Mouse (Mus musculus) lung, postnatal 0 days (tissue): ENCODE results near the gene Vdac1. TPM values are rescaled to one million over a fixed set of nuclear protein-coding genes. Genes with fewer than 3 reads are reported as not detected.

ENCODE experiments used
- ATAC-seq: fragments of 200-750 bp; cut with Nextera tagmentation; 2 replicates; pipeline ENCODE4 v1.8.0; 2017; ENCODE audit warnings: moderate library complexity
- DNase-seq: peaks from one replicate; pipeline ENCODE4 v3.0.0-alpha.2; 2016; ENCODE audit warnings: low spot score
- H3K27ac ChIP-seq: fragments of 300-500 bp; sonication (generic); 2 replicates; pipeline ENCODE4 v1.5.1; 2014; ENCODE audit warnings: antibody characterized with exemption, mild to moderate bottlenecking, low read length, mixed read lengths
- H3K27me3 ChIP-seq: fragments of 300-500 bp; sonication (generic); replicated peaks from 2 replicates; pipeline ENCODE4 v1.6.1; 2014; ENCODE audit warnings: low read length, mixed read lengths; ENCODE audit not compliant: insufficient read depth
- H3K36me3 ChIP-seq: fragments of 300-500 bp; sonication (generic); 2 replicates; pipeline ENCODE4 v1.6.1; 2014; ENCODE audit warnings: low read length, mixed read lengths; ENCODE audit not compliant: insufficient read depth
- H3K4me1 ChIP-seq: fragments of 300-500 bp; sonication (generic); 2 replicates; pipeline ENCODE4 v1.6.1; 2014; ENCODE audit warnings: antibody characterized with exemption, low read depth, low read length, mixed read lengths; ENCODE audit not compliant: insufficient read depth
- H3K4me2 ChIP-seq: fragments of 300-500 bp; sonication (generic); replicated peaks from 2 replicates; pipeline ENCODE4 v1.6.1; 2014; ENCODE audit warnings: low read depth, mild to moderate bottlenecking, low read length, moderate library complexity, mixed read lengths
- H3K4me3 ChIP-seq: fragments of 300-500 bp; sonication (generic); 2 replicates; pipeline ENCODE4 v1.5.1; 2014; ENCODE audit warnings: low read depth, low read length
- H3K9ac ChIP-seq: fragments of 300-500 bp; sonication (generic); replicated peaks from 2 replicates; pipeline ENCODE4 v1.6.1; 2014; ENCODE audit warnings: low read depth, mild to moderate bottlenecking
- H3K9me3 ChIP-seq: fragments of 300-500 bp; sonication (generic); 2 replicates; pipeline ENCODE4 v1.6.1; 2016; ENCODE audit warnings: low read length, mixed read lengths
- CTCF ChIP-seq: IDR thresholded peaks from 2 replicates; pipeline ENCODE4 v1.5.1; 2016; ENCODE audit warnings: antibody characterized with exemption, mild to moderate bottlenecking
- EP300 ChIP-seq: IDR thresholded peaks from 2 replicates; pipeline ENCODE4 v1.6.1; 2016; ENCODE audit warnings: antibody characterized with exemption, mild to moderate bottlenecking, control low read depth
- WGBS: fragments of 180-500 bp; shearing (Covaris S2); extraction: QIAGEN DNeasy Blood & Tissue Kit; methylation state at CpG from one replicate; pipeline ENCODE4 v1.1.7; 2014; 5-methylcytosine and 5-hydroxymethylcytosine counted together
- polyA plus RNA-seq: library from polyadenylated mRNA; unstranded; fragments of >200 nt; fragmentation: Nextera tagmentation; extraction: Ambion mirVana; gene quantifications from 2 replicates; pipeline ENCODE4 v1.2.1, GENCODE M21; 2015

The Vdac1 gene
- polyA plus RNA-seq, 1 experiment from 2014 or later = 127 TPM

GRCm38 (mm10) chr11:52401476-52401875 lies 40.8 kb downstream of the Vdac1 start:
- Histone ChIP-seq H3K36me3 (peaks cover 4% of the 10 kb centered on the region; the same call in 1 of the 2 replicates), H3K4me2 (no peak overlapping the region), H3K27ac (no peak overlapping the region), H3K9me3 (no peaks in the 10 kb centered on the region), H3K27me3 (no peaks in the 10 kb centered on the region), H3K9ac (no peak overlapping the region), H3K4me1 (no peaks in the 10 kb centered on the region), H3K4me3 (no peak overlapping the region)
- peak; percentile 25 for DNase-seq
- no peak for ATAC-seq
- TF ChIP-seq CTCF (no peak), EP300 (no peak)
- 61% methylated on average over 2 of the region's 2 CpGs for WGBS

- no peaks in the 10 kb centered on the region for H3K27me3 ChIP-seq
- ATAC-seq = no peak
- H3K27ac ChIP-seq = no peak overlapping the region
These were observed 41.9 kb downstream of the Vdac1 start for GRCm38 (mm10) chr11:52402566-52402965.

DNA sequence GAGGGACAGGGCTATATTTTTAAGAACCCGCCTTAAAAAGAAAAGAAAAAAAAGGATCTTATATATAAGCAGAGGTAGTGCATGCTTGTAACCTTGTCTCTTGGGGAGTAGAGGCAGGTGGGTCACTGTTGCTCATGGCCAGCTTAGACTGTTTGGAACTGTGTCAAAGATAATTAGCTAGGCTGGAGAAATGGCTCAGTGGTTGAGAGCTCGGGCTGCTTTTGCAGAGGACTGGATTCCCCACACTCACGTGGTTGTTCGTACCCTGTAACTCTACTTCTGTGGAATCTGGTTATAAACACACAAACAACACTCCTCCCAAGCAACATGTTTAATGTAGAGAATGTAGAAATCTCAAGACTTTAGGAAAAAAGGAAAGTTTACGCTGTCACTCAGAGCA lies 43.5 kb downstream of the Vdac1 start:
- 91% methylated on average over 5 of the region's 5 CpGs for WGBS
- TF ChIP-seq CTCF (no peak), EP300 (no peak)

More at GRCm38 (mm10) chr11:52402566-52402965, 41.9 kb downstream of the Vdac1 start:
- Histone ChIP-seq H3K36me3 (peaks cover 6% of the 10 kb centered on the region; the same call in 1 of the 2 replicates), H3K4me2 (no peak overlapping the region), H3K4me1 (no peaks in the 10 kb centered on the region), H3K9ac (no peak overlapping the region), H3K4me3 (no peak overlapping the region), H3K9me3 (no peaks in the 10 kb centered on the region)
- TF ChIP-seq CTCF (no peak), EP300 (no peak)
- DNase-seq = no peak
- 60% methylated on average over 1 of the region's 1 CpGs for WGBS

GRCm38 (mm10) chr11:52405196-52405688 lies 44.6 kb downstream of the Vdac1 start:
- DNase-seq (no peak), ATAC-seq (no peak)
- Histone ChIP-seq H3K27ac (no peak overlapping the region), H3K4me1 (no peaks in the 10 kb centered on the region), H3K9ac (no peak overlapping the region), H3K4me3 (no peak overlapping the region), H3K27me3 (no peaks in the 10 kb centered on the region), H3K36me3 (peaks cover 15% of the 10 kb centered on the region; the same call in 1 of the 2 replicates), H3K9me3 (no peaks in the 10 kb centered on the region), H3K4me2 (no peak overlapping the region)
- TF ChIP-seq EP300 = no peak
- no peak for TF ChIP-seq CTCF
- 81% methylated on average over 9 of the region's 9 CpGs for WGBS

More for the DNA sequence above, 43.5 kb downstream of the Vdac1 start:
- ATAC-seq (no peak), DNase-seq (no peak)
- H3K9ac ChIP-seq = no peak overlapping the region
- H3K36me3 ChIP-seq = peaks cover 15% of the 10 kb centered on the region; the same call in 1 of the 2 replicates
- no peak overlapping the region for H3K4me3 ChIP-seq
- no peaks in the 10 kb centered on the region for H3K9me3 ChIP-seq
- H3K27ac ChIP-seq = no peak overlapping the region
- H3K4me2 ChIP-seq = no peak overlapping the region
- H3K4me1 ChIP-seq = no peaks in the 10 kb centered on the region
- no peaks in the 10 kb centered on the region for H3K27me3 ChIP-seq

DNA sequence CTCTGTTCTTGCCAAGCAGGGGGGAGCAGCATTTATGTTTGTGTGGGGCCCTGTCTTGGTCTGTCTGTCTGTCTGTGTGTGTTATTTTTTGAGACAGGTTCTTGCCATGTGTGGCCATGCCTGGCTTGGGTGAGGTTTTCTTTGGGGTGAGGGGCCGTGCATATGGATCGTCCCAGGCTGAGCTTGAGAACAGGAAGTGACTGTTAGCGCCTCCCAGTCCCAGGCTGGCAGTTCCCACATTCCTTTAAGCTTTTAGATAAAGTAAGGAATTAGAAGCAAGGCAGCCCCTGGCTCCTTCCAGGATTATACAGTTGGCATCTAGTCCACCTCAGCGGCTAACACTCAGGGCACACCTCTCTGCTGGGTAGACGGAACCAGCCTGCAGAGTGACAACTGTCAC lies 48.7 kb downstream of the Vdac1 start:
- Histone ChIP-seq H3K9me3 (no peaks in the 10 kb centered on the region), H3K9ac (no peak overlapping the region), H3K27ac (no peak overlapping the region), H3K4me1 (no peaks in the 10 kb centered on the region), H3K4me2 (no peak overlapping the region), H3K4me3 (no peak overlapping the region), H3K27me3 (no peaks in the 10 kb centered on the region), H3K36me3 (peaks cover 11% of the 10 kb centered on the region; the same call in 1 of the 2 replicates)
- ATAC-seq (no peak), DNase-seq (no peak)
- TF ChIP-seq CTCF (no peak), EP300 (no peak)
- WGBS = 41% methylated on average over 5 of the region's 5 CpGs

DNA sequence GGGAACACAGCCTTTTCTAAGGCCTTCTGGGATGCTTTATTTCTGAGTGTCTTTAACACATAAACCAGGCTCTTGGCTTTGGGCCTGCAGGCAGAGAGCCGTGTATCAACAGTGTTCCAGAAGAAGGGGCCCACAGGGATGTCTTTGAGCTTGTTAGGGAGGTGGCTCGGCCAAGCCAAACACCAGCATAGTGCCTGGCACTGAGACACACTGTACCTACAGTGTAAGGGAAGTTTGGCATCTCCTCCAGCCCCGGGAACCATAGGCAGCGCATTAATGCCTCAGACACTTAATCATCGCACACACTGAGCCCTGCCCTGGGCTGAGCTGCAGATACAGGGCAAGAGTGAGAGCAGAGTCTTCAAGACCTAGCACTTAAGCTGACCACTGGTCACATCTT lies 57.7 kb downstream of the Vdac1 start:
- no peak overlapping the region for H3K4me3 ChIP-seq
- no peak overlapping the region for H3K4me2 ChIP-seq
- no peak overlapping the region for H3K27ac ChIP-seq
- H3K36me3 ChIP-seq = no peaks in the 10 kb centered on the region
- WGBS = 66% methylated on average over 5 of the region's 5 CpGs
- ATAC-seq (no peak), DNase-seq (no peak)
- H3K27me3 ChIP-seq = no peaks in the 10 kb centered on the region
- H3K9me3 ChIP-seq = no peaks in the 10 kb centered on the region
- no peaks in the 10 kb centered on the region for H3K4me1 ChIP-seq
- TF ChIP-seq EP300 = no peak
- TF ChIP-seq CTCF = no peak
- H3K9ac ChIP-seq = no peak overlapping the region

GRCm38 (mm10) chr11:52419246-52419645 lies 58.6 kb downstream of the Vdac1 start:
- Histone ChIP-seq H3K27ac (no peak overlapping the region), H3K4me1 (no peaks in the 10 kb centered on the region), H3K9me3 (no peaks in the 10 kb centered on the region), H3K27me3 (no peaks in the 10 kb centered on the region), H3K36me3 (no peaks in the 10 kb centered on the region), H3K4me2 (no peak overlapping the region), H3K4me3 (no peak overlapping the region), H3K9ac (no peak overlapping the region)
- TF ChIP-seq CTCF (no peak), EP300 (no peak)
- ATAC-seq (no peak), DNase-seq (peak; percentile 37)
- WGBS = 37% methylated on average over 5 of the region's 5 CpGs
